Comparison of ENCODE assay signal across 28 mouse cellular contexts in genomic region chr6:99959371-99959770, GRCm38 (mm10).
A peak's percentile ranks its signal among the peaks of the same experiment; 100 is the strongest.
DNase-seq lines count a peak whose midpoint lies in the region; ATAC-seq and TF ChIP-seq lines count a peak whose summit lies in the region.
"Had no signal": no experiment of that assay in that cellular context is flagged by ENCODE, and none has a peak within 500 bp of the region (broad histone marks: within the 10 kb centered on the region; RNA-seq: fewer than 3 reads in every experiment).

No protein-coding gene starts in this region.

- WGBS in kidney, postnatal 0 days, result 69% methylated on average over 4 of the region's 4 CpGs
- WGBS in stomach, embryonic 16.5 days, result 51% methylated on average over 4 of the region's 4 CpGs
- 59% methylated on average over 4 of the region's 4 CpGs for WGBS in stomach, postnatal 0 days
- WGBS in embryonic facial prominence, embryonic 14.5 days, result 23% methylated on average over 4 of the region's 4 CpGs
- 22% methylated on average over 4 of the region's 4 CpGs for WGBS in midbrain, embryonic 11.5 days

- no peaks in the 10 kb centered on the region for H3K9me3 ChIP-seq in kidney, postnatal 0 days (replicated peaks; ENCODE audit: low read length)
- H3K9me3 ChIP-seq in stomach, embryonic 16.5 days (replicated peaks; ENCODE audit: control insufficient read depth, low read length), result no peaks in the 10 kb centered on the region
- H3K9me3 ChIP-seq in stomach, postnatal 0 days (ENCODE audit: control insufficient read depth, low read length), result no peaks in the 10 kb centered on the region
- no peaks in the 10 kb centered on the region for H3K9me3 ChIP-seq in embryonic facial prominence, embryonic 14.5 days (ENCODE audit: control insufficient read depth, low read length)
- no peaks in the 10 kb centered on the region for H3K9me3 ChIP-seq in midbrain, embryonic 11.5 days (ENCODE audit: control insufficient read depth, low read length)
- H3K9me3 ChIP-seq: embryonic facial prominence, embryonic 13.5 days; heart, embryonic 10.5 days; heart, embryonic 13.5 days had no signal

- H3K4me1 ChIP-seq in kidney, postnatal 0 days (replicated peaks; ENCODE audit: insufficient read depth, low read length), result no peaks in the 10 kb centered on the region
- H3K4me1 ChIP-seq in stomach, embryonic 16.5 days (ENCODE audit: control insufficient read depth, insufficient read depth, low read length), result no peaks in the 10 kb centered on the region
- no peaks in the 10 kb centered on the region for H3K4me1 ChIP-seq in stomach, postnatal 0 days (replicated peaks; ENCODE audit: control insufficient read depth, insufficient read depth)
- H3K4me1 ChIP-seq in embryonic facial prominence, embryonic 14.5 days (ENCODE audit: control insufficient read depth, insufficient read depth, low read length), result peaks cover 13% of the 10 kb centered on the region; the same call in 1 of the 2 replicates
- peaks cover 6% of the 10 kb centered on the region; the same call in 1 of the 2 replicates for H3K4me1 ChIP-seq in midbrain, embryonic 11.5 days (ENCODE audit: control insufficient read depth, insufficient read depth, low read length)

- no peak overlapping the region for H3K4me2 ChIP-seq in kidney, postnatal 0 days (ENCODE audit: low read length)
- H3K4me2 ChIP-seq in stomach, embryonic 16.5 days (ENCODE audit: low read depth, low read length), result no peak overlapping the region
- H3K4me2 ChIP-seq in stomach, postnatal 0 days (replicated peaks; ENCODE audit: low read depth), result no peak overlapping the region
- no peak overlapping the region for H3K4me2 ChIP-seq in embryonic facial prominence, embryonic 14.5 days (ENCODE audit: low read depth, low read length)
- no peak overlapping the region for H3K4me2 ChIP-seq in midbrain, embryonic 11.5 days
- H3K4me2 ChIP-seq: embryonic facial prominence, embryonic 13.5 days; heart, embryonic 13.5 days; hindbrain, embryonic 14.5 days had no signal

- H3K27me3 ChIP-seq in kidney, postnatal 0 days (ENCODE audit: insufficient read depth, low read length), result no peaks in the 10 kb centered on the region
- no peaks in the 10 kb centered on the region for H3K27me3 ChIP-seq in stomach, embryonic 16.5 days (ENCODE audit: control insufficient read depth, insufficient read depth, low read length)
- no peaks in the 10 kb centered on the region for H3K27me3 ChIP-seq in stomach, postnatal 0 days (ENCODE audit: control insufficient read depth, insufficient read depth, low read length)
- H3K27me3 ChIP-seq in embryonic facial prominence, embryonic 14.5 days (replicated peaks; ENCODE audit: control insufficient read depth, insufficient read depth, low read length), result no peaks in the 10 kb centered on the region
- no peaks in the 10 kb centered on the region for H3K27me3 ChIP-seq in midbrain, embryonic 11.5 days (ENCODE audit: control insufficient read depth, insufficient read depth, low read length)
- H3K27me3 ChIP-seq: embryonic facial prominence, embryonic 13.5 days had no signal

- H3K27ac ChIP-seq in kidney, postnatal 0 days, result no peak overlapping the region
- 0 out of 2 replicates have a peak overlapping the region, but pooled peaks have one; percentile 17 for H3K27ac ChIP-seq in stomach, embryonic 16.5 days (ENCODE audit: low read length)
- H3K27ac ChIP-seq in stomach, postnatal 0 days (replicated peaks), result no peak overlapping the region
- H3K27ac ChIP-seq in embryonic facial prominence, embryonic 14.5 days (replicated peaks; ENCODE audit: low read depth, low read length), result no peak overlapping the region
- H3K27ac ChIP-seq in midbrain, embryonic 11.5 days (ENCODE audit: low read depth, low read length), result no peak overlapping the region
- H3K27ac ChIP-seq: gastrocnemius, adult 2 months; heart, adult 2 months; heart, embryonic 10.5 days; heart, embryonic 13.5 days; hindbrain, embryonic 14.5 days; hindbrain, postnatal 0 days had no signal

- no peak for TF ChIP-seq EP300 in stomach, postnatal 0 days (optimal IDR thresholded peaks at IDR 0.05)

- no peak for TF ChIP-seq CTCF in kidney, postnatal 0 days (IDR thresholded peaks at IDR 0.05; ENCODE audit: low read depth)
- no peak for TF ChIP-seq CTCF in stomach, postnatal 0 days (IDR thresholded peaks at IDR 0.05; ENCODE audit: low read depth)

- H3K36me3 ChIP-seq in kidney, postnatal 0 days (ENCODE audit: insufficient read depth, low read length), result no peaks in the 10 kb centered on the region
- H3K36me3 ChIP-seq in stomach, embryonic 16.5 days (ENCODE audit: control insufficient read depth, insufficient read depth, low read length), result no peaks in the 10 kb centered on the region
- no peaks in the 10 kb centered on the region for H3K36me3 ChIP-seq in stomach, postnatal 0 days (ENCODE audit: control insufficient read depth, insufficient read depth, low read length)
- no peaks in the 10 kb centered on the region for H3K36me3 ChIP-seq in embryonic facial prominence, embryonic 14.5 days (ENCODE audit: control insufficient read depth, insufficient read depth, low read length)
- no peaks in the 10 kb centered on the region for H3K36me3 ChIP-seq in midbrain, embryonic 11.5 days (ENCODE audit: control insufficient read depth, insufficient read depth, low read length)
- H3K36me3 ChIP-seq: embryonic facial prominence, embryonic 13.5 days; heart, embryonic 10.5 days; heart, embryonic 13.5 days had no signal

- H3K4me3 ChIP-seq in kidney, postnatal 0 days (replicated peaks; ENCODE audit: low read depth, low read length), result no peak overlapping the region
- no peak overlapping the region for H3K4me3 ChIP-seq in stomach, embryonic 16.5 days (replicated peaks; ENCODE audit: low read length)
- H3K4me3 ChIP-seq in stomach, postnatal 0 days (ENCODE audit: low read depth, low read length), result no peak overlapping the region
- H3K4me3 ChIP-seq in embryonic facial prominence, embryonic 14.5 days (ENCODE audit: low read depth, low read length), result no peak overlapping the region
- H3K4me3 ChIP-seq in midbrain, embryonic 11.5 days (ENCODE audit: low read depth, low read length), result no peak overlapping the region
- H3K4me3 ChIP-seq: embryonic facial prominence, embryonic 13.5 days; gastrocnemius, adult 2 months; heart, adult 2 months; heart, embryonic 10.5 days; heart, embryonic 13.5 days had no signal

- H3K9ac ChIP-seq in kidney, postnatal 0 days (ENCODE audit: low read depth, low read length), result no peak overlapping the region
- H3K9ac ChIP-seq in stomach, embryonic 16.5 days (ENCODE audit: low read length), result no peak overlapping the region
- no peak overlapping the region for H3K9ac ChIP-seq in stomach, postnatal 0 days (ENCODE audit: low read length)
- H3K9ac ChIP-seq in embryonic facial prominence, embryonic 14.5 days (ENCODE audit: low read depth, low read length), result no peak overlapping the region
- no peak overlapping the region for H3K9ac ChIP-seq in midbrain, embryonic 11.5 days (ENCODE audit: low read length)
- H3K9ac ChIP-seq: embryonic facial prominence, embryonic 13.5 days; forebrain, postnatal 0 days; heart, embryonic 13.5 days; hindbrain, embryonic 14.5 days had no signal

- peak; percentile 9 for DNase-seq in kidney, postnatal 0 days (ENCODE audit: low spot score)
- no peak for DNase-seq in kidney, adult 11 months
- no peak for DNase-seq in stomach, postnatal 0 days (ENCODE audit: low spot score)
- peak; percentile 25 for DNase-seq in ZHBTc4 (ENCODE audit: low read depth, low spot score)
- peak; percentile 61 for DNase-seq in embryonic facial prominence, embryonic 14.5 days (ENCODE audit: low spot score)
- DNase-seq in left cerebral cortex, adult 9 months (ENCODE audit: low spot score in 2 of 2), result no peak
- no peak for DNase-seq in midbrain, embryonic 11.5 days (ENCODE audit: low spot score, missing footprints)
- DNase-seq: adrenal gland, adult 2 months; adrenal gland, postnatal 14 days; cerebellum, adult 11 months; cerebellum, adult 9-11 months; cerebellum, postnatal 25 days; forebrain, postnatal 0 days; gastrocnemius, adult 2 months; gastrocnemius, postnatal 14 days; heart, adult 2 months; heart, postnatal 14 days; heart, postnatal 4 days had no signal

- ATAC-seq in kidney, postnatal 0 days (replicated peaks; ENCODE audit: low FRiP score, low read depth), result no peak
- no peak for ATAC-seq in stomach, embryonic 16.5 days (ENCODE audit: insufficient read depth, low FRiP score)
- no peak for ATAC-seq in stomach, postnatal 0 days (ENCODE audit: low FRiP score, low TSS enrichment)
- peak; percentile 48 for ATAC-seq in embryonic facial prominence, embryonic 14.5 days (ENCODE audit: low read depth)
- ATAC-seq in midbrain, embryonic 11.5 days (ENCODE audit: low FRiP score), result no peak
- ATAC-seq: CD4-positive, CD25-positive, alpha-beta regulatory T cell, adult 4 months; forebrain, embryonic 14.5 days; forebrain, postnatal 0 days; hindbrain, postnatal 0 days; inflammation-experienced regulatory T-cells, adult 6 months; intestine, embryonic 16.5 days had no signal

Comparison
In these comparisons a context has a peak if more than half of its experiments do, and no peak if none do; other contexts are left out.
1. DNase-seq: peak in kidney, postnatal 0 days (single experiment), ZHBTc4 (single experiment) and embryonic facial prominence, embryonic 14.5 days (single experiment); none in kidney, adult 11 months (single experiment), stomach, postnatal 0 days (single experiment), left cerebral cortex, adult 9 months (0 of 2) and midbrain, embryonic 11.5 days (single experiment).